Mouse (Mus musculus) hindbrain, embryonic 16.5 days (tissue): ENCODE data around the gene Pdhb. TPM values are rescaled to one million over a fixed set of nuclear protein-coding genes. Genes with fewer than 3 reads are reported as not detected.

Experiments used
- ATAC-seq: fragments of 200-750 bp; cut with Nextera tagmentation; 2 replicates; pipeline ENCODE4 v1.8.0; 2017; ENCODE audit warnings: moderate TSS enrichment, moderate library complexity
- H3K27ac ChIP-seq: fragments of 300-500 bp; sonication (generic); 2 replicates; pipeline ENCODE4 v1.5.1; 2014; ENCODE audit warnings: low read depth, mild to moderate bottlenecking, control low read depth, low read length, moderate library complexity
- H3K27me3 ChIP-seq: fragments of 300-500 bp; sonication (generic); replicated peaks from 2 replicates; pipeline ENCODE4 v1.6.1; 2014; ENCODE audit warnings: low read length; ENCODE audit not compliant: control insufficient read depth, insufficient read depth
- H3K36me3 ChIP-seq: fragments of 300-500 bp; sonication (generic); 2 replicates; pipeline ENCODE4 v1.6.1; 2014; ENCODE audit warnings: mild to moderate bottlenecking, low read length, moderate library complexity, mixed read lengths; ENCODE audit not compliant: control insufficient read depth, insufficient read depth
- H3K4me1 ChIP-seq: fragments of 300-500 bp; sonication (generic); 2 replicates; pipeline ENCODE4 v1.6.1; 2014; ENCODE audit warnings: low read depth, low read length; ENCODE audit not compliant: control insufficient read depth, insufficient read depth
- H3K4me2 ChIP-seq: fragments of 300-500 bp; sonication (generic); 2 replicates; pipeline ENCODE4 v1.6.1; 2014; ENCODE audit warnings: mild to moderate bottlenecking, low read length, control low read depth, moderate library complexity
- H3K4me3 ChIP-seq: fragments of 300-500 bp; sonication (generic); 2 replicates; pipeline ENCODE4 v1.5.1; 2014; ENCODE audit warnings: mild to moderate bottlenecking, low read length, control low read depth, moderate library complexity
- H3K9ac ChIP-seq: fragments of 300-500 bp; sonication (generic); 2 replicates; pipeline ENCODE4 v1.6.1; 2014; ENCODE audit warnings: low read depth, mild to moderate bottlenecking, control low read depth, low read length, moderate library complexity
- H3K9me3 ChIP-seq: fragments of 300-500 bp; sonication (generic); 2 replicates; pipeline ENCODE4 v1.6.1; 2014; ENCODE audit warnings: mild to moderate bottlenecking, low read length, moderate library complexity; ENCODE audit not compliant: control insufficient read depth
- WGBS: fragments of 180-500 bp; shearing (Covaris S2); extraction: QIAGEN DNeasy Blood & Tissue Kit; methylation state at CpG from one replicate; pipeline ENCODE4 v1.1.7; 2014; 5-methylcytosine and 5-hydroxymethylcytosine counted together
- polyA plus RNA-seq: library from polyadenylated mRNA; unstranded; fragments of >200 nt; fragmentation: Nextera tagmentation; extraction: Ambion mirVana; gene quantifications from 2 replicates; pipeline ENCODE4 v1.2.1, GENCODE M21; 2015

Pdhb gene
- polyA plus RNA-seq, 1 experiment from 2014 or later = 298 TPM

- WGBS = 49% methylated on average over 9 of the region's 9 CpGs
- no peak overlapping the region for H3K27ac ChIP-seq
- H3K36me3 ChIP-seq = no peaks in the 10 kb centered on the region
These were observed 33.5 kb upstream of the Pdhb start for GRCm38 (mm10) chr14:8206179-8206910.

GRCm38 (mm10) chr14:8201715-8202114, 28.9 kb upstream of the Pdhb start:
- Histone ChIP-seq H3K4me2 (no peak overlapping the region), H3K4me1 (no peaks in the 10 kb centered on the region), H3K9ac (no peak overlapping the region), H3K36me3 (no peaks in the 10 kb centered on the region), H3K27ac (no peak overlapping the region), H3K27me3 (no peaks in the 10 kb centered on the region), H3K9me3 (no peaks in the 10 kb centered on the region), H3K4me3 (no peak overlapping the region)
- ATAC-seq = no peak
- 80% methylated on average over 3 of the region's 3 CpGs for WGBS

More at GRCm38 (mm10) chr14:8206179-8206910, 33.5 kb upstream of the Pdhb start:
- Histone ChIP-seq H3K9ac (no peak overlapping the region), H3K4me1 (no peaks in the 10 kb centered on the region; the same call in 1 of the 2 replicates), H3K4me3 (no peak overlapping the region), H3K9me3 (no peaks in the 10 kb centered on the region), H3K27me3 (no peaks in the 10 kb centered on the region), H3K4me2 (no peak overlapping the region)
- ATAC-seq = no peak

GRCm38 (mm10) chr14:8200769-8201168, 27.9 kb upstream of the Pdhb start:
- no peak overlapping the region for H3K4me3 ChIP-seq

GRCm38 (mm10) chr14:8192727-8193126, 19.9 kb upstream of the Pdhb start:
- 89% methylated on average over 6 of the region's 6 CpGs for WGBS
- no peaks in the 10 kb centered on the region for H3K36me3 ChIP-seq
- no peak overlapping the region for H3K9ac ChIP-seq
- H3K4me3 ChIP-seq = no peak overlapping the region
- no peak for ATAC-seq
- no peaks in the 10 kb centered on the region for H3K4me1 ChIP-seq
- H3K27me3 ChIP-seq = no peaks in the 10 kb centered on the region
- no peaks in the 10 kb centered on the region for H3K9me3 ChIP-seq
- no peak overlapping the region for H3K4me2 ChIP-seq
- no peak overlapping the region for H3K27ac ChIP-seq

More at GRCm38 (mm10) chr14:8200769-8201168, 27.9 kb upstream of the Pdhb start:
- no peaks in the 10 kb centered on the region for H3K4me1 ChIP-seq
- no peaks in the 10 kb centered on the region for H3K9me3 ChIP-seq
- no peak overlapping the region for H3K9ac ChIP-seq
- WGBS = 68% methylated on average over 5 of the region's 5 CpGs
- ATAC-seq = peak; percentile 52; the same call in 1 of the 2 replicates
- no peak overlapping the region for H3K27ac ChIP-seq
- H3K27me3 ChIP-seq = no peaks in the 10 kb centered on the region
- no peaks in the 10 kb centered on the region for H3K36me3 ChIP-seq
- H3K4me2 ChIP-seq = no peak overlapping the region

- Histone ChIP-seq H3K4me1 (no peaks in the 10 kb centered on the region), H3K9me3 (no peaks in the 10 kb centered on the region), H3K9ac (no peak overlapping the region), H3K27me3 (no peaks in the 10 kb centered on the region), H3K4me2 (no peak overlapping the region), H3K36me3 (no peaks in the 10 kb centered on the region), H3K27ac (no peak overlapping the region), H3K4me3 (no peak overlapping the region)
- no peak for ATAC-seq
- 72% methylated on average over 12 of the region's 12 CpGs for WGBS
These were observed 18.6 kb upstream of the Pdhb start for GRCm38 (mm10) chr14:8191331-8191965.

- no peak for ATAC-seq
- Histone ChIP-seq H3K4me2 (no peak overlapping the region), H3K9me3 (no peaks in the 10 kb centered on the region), H3K4me1 (no peaks in the 10 kb centered on the region; the same call in 1 of the 2 replicates), H3K27me3 (no peaks in the 10 kb centered on the region), H3K36me3 (no peaks in the 10 kb centered on the region), H3K4me3 (no peak overlapping the region), H3K9ac (no peak overlapping the region), H3K27ac (no peak overlapping the region)
- 91% methylated on average over 3 of the region's 3 CpGs for WGBS
These were observed 17.7 kb upstream of the Pdhb start for GRCm38 (mm10) chr14:8190556-8190955.

- H3K4me2 ChIP-seq = no peak overlapping the region
- 85% methylated on average over 6 of the region's 6 CpGs for WGBS
- no peak overlapping the region for H3K9ac ChIP-seq
- H3K4me3 ChIP-seq = no peak overlapping the region
- no peak for ATAC-seq
- no peaks in the 10 kb centered on the region; the same call in 1 of the 2 replicates for H3K4me1 ChIP-seq
- no peaks in the 10 kb centered on the region for H3K36me3 ChIP-seq
- no peaks in the 10 kb centered on the region for H3K9me3 ChIP-seq
- no peak overlapping the region for H3K27ac ChIP-seq
- H3K27me3 ChIP-seq = no peaks in the 10 kb centered on the region
These were observed 13.6 kb upstream of the Pdhb start for GRCm38 (mm10) chr14:8186278-8187045.

- no peaks in the 10 kb centered on the region for H3K9me3 ChIP-seq
- no peak overlapping the region for H3K4me3 ChIP-seq
- no peaks in the 10 kb centered on the region for H3K27me3 ChIP-seq
- no peaks in the 10 kb centered on the region for H3K36me3 ChIP-seq
- ATAC-seq = no peak
- no peak overlapping the region for H3K9ac ChIP-seq
- no peaks in the 10 kb centered on the region; the same call in 1 of the 2 replicates for H3K4me1 ChIP-seq
- no peak overlapping the region for H3K4me2 ChIP-seq
- 70% methylated on average over 3 of the region's 3 CpGs for WGBS
- no peak overlapping the region for H3K27ac ChIP-seq
These were observed 10.5 kb upstream of the Pdhb start for GRCm38 (mm10) chr14:8183330-8183729.
